Mouse (Mus musculus) heart, adult 18-20 months (tissue): ENCODE results near the gene Supt6. TPM values are rescaled to one million over a fixed set of nuclear protein-coding genes. Genes with fewer than 3 reads are reported as not detected.

Experiments used
- DNase-seq, 2 experiments: peaks; one replicate each; pipeline ENCODE4 v3.0.0; 2021 to 2022; ENCODE audit warnings: mixed read lengths in 1 of 2
- microRNA-seq, 2 experiments: library from miRNA; unstranded; fragments of <30 nt; microRNA quantifications; one replicate each; pipeline ENCODE4 v1.2.0; 2022
- total RNA-seq, 2 experiments: library from RNA; stranded (reverse); gene quantifications; 2 replicates each; pipeline ENCODE4 v1.2.3; 2021

Supt6 gene
- total RNA-seq, 2 experiments from 2014 or later, result 28.4 to 29.7 TPM

DNA sequence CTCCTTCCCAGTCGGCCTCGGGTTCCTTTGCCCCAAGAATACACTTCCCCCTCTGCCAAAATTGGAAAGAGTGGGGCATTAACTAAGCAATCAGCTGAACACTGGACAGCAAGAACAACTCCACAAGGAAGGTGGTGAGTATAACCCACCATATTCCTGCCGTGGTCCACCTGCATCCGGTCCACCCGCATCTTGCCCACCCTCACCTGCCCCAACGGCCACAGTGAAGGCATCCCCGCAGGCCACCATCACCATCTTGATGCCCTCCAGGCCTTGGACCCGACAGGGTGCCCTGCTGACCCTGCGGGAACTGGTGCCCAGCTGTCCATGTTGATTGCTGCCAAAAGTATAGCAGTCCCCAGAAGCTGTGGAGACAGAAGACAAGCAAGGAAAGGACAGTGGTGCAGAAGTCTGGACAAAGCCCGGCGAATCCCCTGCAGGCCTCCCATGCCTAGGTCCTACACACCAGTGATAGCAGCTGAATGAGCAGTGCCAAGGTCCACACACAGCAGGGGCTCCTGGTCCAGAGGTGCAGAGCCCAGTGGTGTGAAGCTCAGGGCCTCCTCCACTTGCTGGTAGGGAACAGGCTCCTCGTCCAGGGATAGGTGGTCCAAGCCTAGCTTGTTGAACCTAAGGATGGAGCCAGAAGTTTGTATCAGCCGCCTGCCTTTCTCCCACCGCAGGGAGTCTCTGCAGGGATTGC, 78.4 kb downstream of the Supt6 start:
- no peak for DNase-seq

GRCm38 (mm10) chr11:78166640-78167039, 79.1 kb downstream of the Supt6 start:
- DNase-seq, result no peak

DNA sequence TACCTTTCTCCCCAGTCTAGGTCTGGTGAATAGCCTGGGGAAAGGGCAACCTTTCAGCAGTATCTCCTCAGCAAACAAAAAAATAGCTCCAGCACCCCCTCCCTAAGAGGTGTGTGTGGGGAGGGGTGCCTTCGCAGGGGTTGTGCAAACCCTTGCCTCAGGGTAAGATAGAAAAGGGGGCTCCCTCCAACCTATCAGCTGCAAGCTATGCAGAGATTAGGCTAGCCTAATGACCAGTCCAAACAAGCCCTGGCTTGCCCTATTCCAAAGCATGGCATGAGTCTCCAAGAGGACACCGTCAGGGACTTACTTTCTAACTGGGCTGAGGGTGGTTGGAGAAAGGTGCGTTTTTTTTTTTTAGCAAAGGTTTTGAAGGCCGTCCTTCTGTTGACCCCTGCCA, 79.6 kb downstream of the Supt6 start:
- DNase-seq, result no peak

DNA sequence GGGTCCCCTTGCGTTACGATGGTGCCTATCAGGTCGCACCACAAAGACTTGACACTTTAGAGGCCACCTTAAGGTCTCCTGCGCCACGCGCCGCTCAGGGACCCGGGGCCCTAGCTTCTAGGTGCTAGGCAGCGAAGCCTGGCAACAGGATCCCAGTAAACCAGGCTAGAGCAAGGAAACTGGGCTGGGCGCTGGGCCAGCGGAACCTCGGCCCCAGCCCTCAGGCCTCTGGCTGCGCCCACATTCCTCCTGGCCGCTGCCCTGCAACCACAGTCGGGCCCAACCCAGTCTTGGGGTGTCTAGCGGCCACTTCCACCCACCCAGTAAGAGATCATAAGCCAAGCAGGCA, 80.1 kb downstream of the Supt6 start:
- no peak for DNase-seq

DNA sequence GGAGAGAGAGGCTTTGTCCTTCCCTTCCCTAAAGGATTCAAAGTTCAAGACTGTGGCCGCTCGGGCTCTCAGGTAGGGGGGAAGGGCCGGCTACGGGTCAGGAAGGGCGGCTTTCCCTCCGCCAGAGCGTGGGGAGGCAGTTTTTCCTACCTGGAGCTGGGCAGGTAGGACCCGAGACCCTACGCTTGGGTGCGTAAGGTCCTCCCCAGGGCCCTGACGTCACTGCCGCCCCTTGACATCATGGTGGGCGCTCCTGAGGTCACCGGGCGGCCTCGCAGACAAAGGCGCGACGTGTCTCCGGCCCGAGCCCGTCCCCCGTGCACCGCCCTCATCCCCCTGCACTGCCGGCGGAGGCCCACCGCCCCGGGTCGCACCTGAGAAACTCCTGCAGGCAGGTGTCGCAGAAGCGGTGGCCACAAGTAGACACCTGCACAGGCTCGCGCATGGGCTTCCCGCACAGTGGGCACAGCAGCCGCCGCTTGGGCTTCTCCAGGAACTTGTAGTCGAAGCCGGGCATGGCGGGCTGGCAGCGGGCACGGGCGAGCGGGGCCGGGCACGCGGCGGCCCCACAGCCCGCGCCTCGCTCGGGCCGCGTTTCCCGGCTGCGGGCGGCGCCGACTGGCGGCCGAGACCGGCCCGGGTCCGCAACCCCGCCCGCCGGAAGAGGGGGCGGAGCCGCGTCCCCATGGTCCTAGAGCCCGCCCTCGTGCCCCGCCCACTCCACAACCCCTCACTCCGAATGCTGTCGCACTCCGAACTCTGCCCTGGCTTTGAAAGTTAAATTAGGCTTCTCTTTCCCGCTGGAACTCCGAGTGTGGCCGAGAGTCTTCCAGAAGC, 80.6 kb downstream of the Supt6 start, which contains the start of gene Traf4:
Gene Traf4, minus strand, starts transcription at position 666 of the 837 bp plus-strand sequence.
- peak; percentile 88 to 90 for DNase-seq

GRCm38 (mm10) chr11:78164604-78164923, 81.2 kb downstream of the Supt6 start:
- no peak for DNase-seq

GRCm38 (mm10) chr11:78163681-78164603, 81.8 kb downstream of the Supt6 start:
- peak; percentile 69 to 73 for DNase-seq

GRCm38 (mm10) chr11:78163045-78163444, 82.7 kb downstream of the Supt6 start:
- DNase-seq, result no peak

- no peak for DNase-seq
Observed at GRCm38 (mm10) chr11:78162504-78162903, 83.3 kb downstream of the Supt6 start.

DNA sequence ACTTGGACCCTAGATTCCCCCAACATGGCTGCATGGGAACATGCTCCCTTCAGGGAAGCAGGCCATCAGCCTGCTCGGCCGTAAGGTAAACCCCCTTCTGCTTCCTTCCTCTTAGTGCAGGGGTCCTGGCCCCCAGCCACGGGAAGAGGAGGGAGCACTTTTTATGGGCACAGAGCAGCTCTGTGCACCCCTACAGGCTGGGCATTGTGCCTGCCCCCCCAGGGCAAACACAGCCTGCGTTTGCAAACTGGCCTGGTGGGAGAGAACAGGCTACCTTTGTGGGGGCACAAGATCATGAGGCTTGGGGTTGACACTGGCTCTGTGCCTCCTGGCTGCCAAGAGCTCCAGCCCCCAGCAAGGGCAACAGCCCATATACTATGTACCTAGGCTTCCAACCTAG, 83.8 kb downstream of the Supt6 start:
- DNase-seq, result no peak

DNA sequence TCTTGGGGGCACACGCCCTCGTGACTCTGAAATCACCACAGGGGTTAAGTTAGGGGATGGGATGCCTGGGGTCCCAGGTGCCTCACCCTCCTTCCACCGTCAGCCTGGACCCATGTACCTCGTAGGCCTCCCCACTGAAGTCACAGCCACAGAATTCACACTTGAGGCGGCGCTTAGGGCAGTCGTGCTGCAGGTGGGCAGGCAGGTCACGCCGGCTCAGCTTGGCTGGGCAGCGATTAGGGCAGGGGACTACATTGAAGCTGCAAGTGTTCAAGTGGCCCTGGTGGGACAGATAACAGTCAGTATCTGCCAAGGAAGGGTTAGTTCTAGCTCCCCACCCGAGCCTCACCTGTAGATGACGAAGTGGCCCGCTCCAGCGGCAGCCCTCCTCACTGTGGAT, 84.6 kb downstream of the Supt6 start:
- DNase-seq, result no peak

DNA sequence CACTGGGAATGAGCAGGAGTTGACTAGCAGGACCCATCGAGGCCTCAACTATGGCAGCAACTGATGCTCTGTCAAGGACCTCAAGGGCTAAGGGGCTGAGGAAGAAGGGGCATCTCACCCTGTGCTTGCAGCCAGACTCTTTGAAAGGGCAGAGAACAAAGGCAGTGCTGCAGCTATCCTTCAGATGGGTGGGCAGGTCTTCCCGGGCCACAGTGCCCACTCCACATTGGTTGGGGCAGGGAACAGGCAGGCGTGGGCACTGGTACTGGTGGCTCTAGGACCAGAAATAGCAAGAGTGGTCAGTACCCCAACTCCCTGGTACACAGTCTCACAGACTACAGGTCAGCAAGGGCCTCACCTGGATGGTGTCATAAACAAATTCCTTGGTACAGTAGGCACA, 85.1 kb downstream of the Supt6 start:
- DNase-seq, result no peak

DNA sequence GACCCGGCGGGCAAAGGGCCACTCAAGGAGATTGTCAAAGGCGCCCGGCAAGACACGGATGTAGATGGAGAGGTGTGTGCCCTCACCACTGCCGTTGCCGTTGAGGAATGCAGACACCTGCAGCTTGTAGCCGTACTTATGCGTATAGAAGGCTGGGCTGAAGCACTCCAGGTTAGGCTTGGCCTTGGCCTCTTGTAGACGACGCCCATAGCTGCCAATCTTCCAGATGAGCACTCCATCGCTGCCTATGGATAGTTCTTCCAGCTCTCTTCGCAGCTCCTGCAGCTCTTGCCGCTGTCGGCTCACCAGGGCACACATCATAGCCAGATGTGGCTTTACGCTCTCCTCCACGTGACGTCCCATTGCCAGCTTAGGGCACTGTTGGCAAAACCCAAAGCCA, 85.6 kb downstream of the Supt6 start:
- no peak for DNase-seq

GRCm38 (mm10) chr11:78159557-78159956, 86.2 kb downstream of the Supt6 start:
- no peak for DNase-seq

DNA sequence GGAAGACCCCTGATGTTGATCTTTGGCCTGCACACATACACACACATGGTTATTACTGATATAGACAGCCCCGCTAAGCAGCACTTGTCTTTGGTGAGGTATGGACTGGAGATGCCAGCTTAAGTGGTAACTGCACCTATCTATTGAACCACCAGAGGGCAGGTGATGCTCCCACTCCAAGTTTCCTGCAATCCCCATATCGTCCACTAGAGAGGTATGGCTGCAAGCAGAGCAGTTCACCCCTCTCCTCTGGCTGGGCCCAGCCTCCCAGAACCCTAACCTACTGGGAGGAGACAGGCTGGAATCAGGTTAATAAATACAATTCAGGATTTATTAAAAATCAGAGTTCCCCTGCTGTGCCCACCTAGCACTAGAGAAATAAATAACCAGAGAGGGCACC, 86.7 kb downstream of the Supt6 start:
- peak; percentile 80 to 84 for DNase-seq

Small RNA genes within 50 kb of the gene (microRNA-seq; reads per million reads assigned to microRNA genes)
- gene Mir7653, result 0.81 to 1.9 reads per million in 2 experiments

Other genes starting within 250 kb of the Supt6 start
- gene Dhrs13, start 213.7 kb downstream of the Supt6 start, total RNA-seq, result 1 to 10 TPM; 4.1 to 5.2 TPM
- 10 to 100 TPM; 54.1 to 56.0 TPM for gene Flot2, start 208.1 kb downstream of the Supt6 start, total RNA-seq
- gene Eral1, start 165.6 kb downstream of the Supt6 start, total RNA-seq, result 10 to 100 TPM; 28.9 to 29.3 TPM
- 10 to 100 TPM; 11.7 to 12.5 TPM for gene Fam222b, start 151.3 kb downstream of the Supt6 start, total RNA-seq
- gene Traf4, start 80.4 kb downstream of the Supt6 start, total RNA-seq, result 1 to 10 TPM; 3.2 to 4.6 TPM
- gene Nek8, start 69.3 kb downstream of the Supt6 start, total RNA-seq, result 1 to 10 TPM; 1.7 to 2.6 TPM
- gene Tlcd1, start 69.3 kb downstream of the Supt6 start, total RNA-seq, result 10 to 100 TPM in 1 of 2 experiments, 1 to 10 TPM in 1; 3.2 to 10.6 TPM
- 100 to 1,000 TPM; 866 to 935 TPM for gene Rpl23a, start 62.4 kb downstream of the Supt6 start, total RNA-seq
- gene Rab34, start 57.6 kb downstream of the Supt6 start, total RNA-seq, result 10 to 100 TPM in 1 of 2 experiments, 1 to 10 TPM in 1; 6.4 to 11.4 TPM
- gene Proca1, start 52.6 kb downstream of the Supt6 start, total RNA-seq, result 1 to 10 TPM in 1 of 2 experiments, under 1 TPM in 1; 0.89 to 1.6 TPM
- 10 to 100 TPM; 52.7 to 55.7 TPM for gene Sdf2, start 241 bp downstream of the Supt6 start, total RNA-seq
- 100 to 1,000 TPM; 203 to 219 TPM for gene 2610507B11Rik, start 15.8 kb upstream of the Supt6 start, total RNA-seq
- under 1 TPM; 0.37 to 0.49 TPM for gene BC030499, start 44.9 kb upstream of the Supt6 start, total RNA-seq
- gene Spag5, start 55.5 kb upstream of the Supt6 start, total RNA-seq, result under 1 TPM; 0.28 to 0.35 TPM
- gene Aldoc, start 77.0 kb upstream of the Supt6 start, total RNA-seq, result 1 to 10 TPM in 1 of 2 experiments, under 1 TPM in 1; 0.97 to 1.2 TPM
- gene Pigs, start 82.4 kb upstream of the Supt6 start, total RNA-seq, result 10 to 100 TPM; 24.6 to 26.7 TPM
- 1 to 10 TPM; 5.2 to 5.8 TPM for gene Unc119, start 97.5 kb upstream of the Supt6 start, total RNA-seq
- gene Foxn1, start 140.6 kb upstream of the Supt6 start, total RNA-seq, result not detected
- not detected for gene Slc13a2, start 176.2 kb upstream of the Supt6 start, total RNA-seq
- 1 to 10 TPM; 2.5 to 2.7 TPM for gene Slc46a1, start 219.7 kb upstream of the Supt6 start, total RNA-seq